Mouse (Mus musculus): ENCODE data around the gene Gm2a.
"Not testable (repeated sequence)": the region's sequence is repeated elsewhere in the genome, so short reads cannot be mapped to it uniquely, and the experiment has no call there.

The Gm2a gene

GRCm38 (mm10) chr11:55106636-55107035 lies 8.7 kb downstream of the Gm2a start:
- no peaks in the 10 kb centered on the region for H3K27me3 ChIP-seq (ENCODE audit: control insufficient read depth, insufficient read depth, low read length, poor library complexity, severe bottlenecking)
- peak; percentile 42 for DNase-seq (ENCODE audit: low read depth, low spot score)

GRCm38 (mm10) chr11:55109521-55110300 lies 11.8 kb downstream of the Gm2a start:
- H3K36me3 ChIP-seq (ENCODE audit: control insufficient read depth, insufficient read depth, low read length, poor library complexity, severe bottlenecking) = peaks cover 13% of the 10 kb centered on the region
- DNase-seq (ENCODE audit: low read depth, low spot score) = no peak
- H3K27me3 ChIP-seq (ENCODE audit: control insufficient read depth, insufficient read depth, low read length, poor library complexity, severe bottlenecking) = no peaks in the 10 kb centered on the region

More at GRCm38 (mm10) chr11:55106636-55107035, 8.7 kb downstream of the Gm2a start:
- peaks cover 17% of the 10 kb centered on the region for H3K36me3 ChIP-seq (ENCODE audit: control insufficient read depth, insufficient read depth, low read length, poor library complexity, severe bottlenecking)

- no peak for DNase-seq (ENCODE audit: low read depth, low spot score)
- Histone ChIP-seq H3K36me3 (ENCODE audit: control insufficient read depth, insufficient read depth, low read length, poor library complexity, severe bottlenecking) (peaks cover 8% of the 10 kb centered on the region), H3K27me3 (ENCODE audit: control insufficient read depth, insufficient read depth, low read length, poor library complexity, severe bottlenecking) (no peaks in the 10 kb centered on the region)
These were observed 12.8 kb downstream of the Gm2a start for GRCm38 (mm10) chr11:55110566-55111169.

- peak; percentile 87 for DNase-seq (ENCODE audit: low read depth, low spot score)
- H3K36me3 ChIP-seq (ENCODE audit: control insufficient read depth, insufficient read depth, low read length, poor library complexity, severe bottlenecking) = peaks cover 7% of the 10 kb centered on the region
- no peaks in the 10 kb centered on the region for H3K27me3 ChIP-seq (ENCODE audit: control insufficient read depth, insufficient read depth, low read length, poor library complexity, severe bottlenecking)
These were observed 15.4 kb downstream of the Gm2a start for GRCm38 (mm10) chr11:55113209-55113860.

DNA sequence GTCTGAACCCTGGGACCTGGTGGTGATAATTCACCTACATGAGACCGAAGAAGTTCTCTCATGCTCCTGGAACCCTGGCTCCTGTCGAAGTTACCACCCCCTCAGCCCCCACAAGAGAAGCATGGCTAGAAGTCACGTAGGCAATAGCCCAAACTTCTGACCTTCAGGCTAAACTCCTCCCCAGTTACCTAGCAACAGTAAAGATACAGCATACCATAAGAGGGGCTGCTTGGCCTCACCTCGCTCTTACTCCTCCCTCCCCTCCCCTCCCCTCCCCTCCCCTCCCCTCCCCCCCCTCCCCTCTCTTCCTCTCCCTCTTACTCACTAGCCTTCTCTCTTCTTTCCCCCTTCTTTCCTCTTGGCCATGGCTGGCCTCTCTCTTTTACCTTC lies 15.9 kb downstream of the Gm2a start:
- H3K27me3 ChIP-seq (ENCODE audit: control insufficient read depth, insufficient read depth, low read length, poor library complexity, severe bottlenecking); DNase-seq (ENCODE audit: low read depth, low spot score); H3K36me3 ChIP-seq (ENCODE audit: control insufficient read depth, insufficient read depth, low read length, poor library complexity, severe bottlenecking): not testable (repeated sequence)

- no peaks in the 10 kb centered on the region for H3K27me3 ChIP-seq (ENCODE audit: control insufficient read depth, insufficient read depth, low read length, poor library complexity, severe bottlenecking)
- DNase-seq (ENCODE audit: low read depth, low spot score) = no peak
- peaks cover 4% of the 10 kb centered on the region for H3K36me3 ChIP-seq (ENCODE audit: control insufficient read depth, insufficient read depth, low read length, poor library complexity, severe bottlenecking)
These were observed 16.4 kb downstream of the Gm2a start for GRCm38 (mm10) chr11:55114291-55114690.

GRCm38 (mm10) chr11:55116004-55116403 lies 18.1 kb downstream of the Gm2a start:
- DNase-seq (ENCODE audit: low read depth, low spot score) = peak; percentile 51
- Histone ChIP-seq H3K27me3 (ENCODE audit: control insufficient read depth, insufficient read depth, low read length, poor library complexity, severe bottlenecking) (no peaks in the 10 kb centered on the region), H3K36me3 (ENCODE audit: control insufficient read depth, insufficient read depth, low read length, poor library complexity, severe bottlenecking) (no peaks in the 10 kb centered on the region)

GRCm38 (mm10) chr11:55117031-55117430 lies 19.1 kb downstream of the Gm2a start:
- Histone ChIP-seq H3K27me3 (ENCODE audit: control insufficient read depth, insufficient read depth, low read length, poor library complexity, severe bottlenecking) (no peaks in the 10 kb centered on the region), H3K36me3 (ENCODE audit: control insufficient read depth, insufficient read depth, low read length, poor library complexity, severe bottlenecking) (no peaks in the 10 kb centered on the region)
- peak; percentile 41 for DNase-seq (ENCODE audit: low read depth, low spot score)

DNA sequence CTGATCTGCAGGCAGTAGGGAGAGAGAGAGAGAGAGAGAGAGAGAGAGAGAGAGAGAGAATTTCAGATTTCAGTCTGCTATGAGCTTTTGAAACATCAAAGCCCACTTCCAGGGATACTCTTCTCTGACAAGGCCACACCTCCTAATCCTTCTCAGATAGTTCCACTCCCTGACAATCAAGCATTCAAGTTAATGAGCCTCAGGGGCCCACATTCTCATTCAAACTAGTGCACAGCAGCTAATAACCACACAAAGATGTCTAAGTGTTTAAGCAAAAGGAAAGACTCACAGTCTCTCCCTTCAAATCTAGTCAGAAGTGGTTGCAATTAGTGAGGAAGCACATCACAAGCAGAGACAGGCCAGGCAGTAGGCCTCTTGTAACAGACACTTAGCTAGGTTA lies 22.4 kb downstream of the Gm2a start:
- Histone ChIP-seq H3K36me3 (ENCODE audit: control insufficient read depth, insufficient read depth, low read length, poor library complexity, severe bottlenecking) (no peaks in the 10 kb centered on the region), H3K27me3 (ENCODE audit: control insufficient read depth, insufficient read depth, low read length, poor library complexity, severe bottlenecking) (no peaks in the 10 kb centered on the region)
- no peak for DNase-seq (ENCODE audit: low read depth, low spot score)

DNA sequence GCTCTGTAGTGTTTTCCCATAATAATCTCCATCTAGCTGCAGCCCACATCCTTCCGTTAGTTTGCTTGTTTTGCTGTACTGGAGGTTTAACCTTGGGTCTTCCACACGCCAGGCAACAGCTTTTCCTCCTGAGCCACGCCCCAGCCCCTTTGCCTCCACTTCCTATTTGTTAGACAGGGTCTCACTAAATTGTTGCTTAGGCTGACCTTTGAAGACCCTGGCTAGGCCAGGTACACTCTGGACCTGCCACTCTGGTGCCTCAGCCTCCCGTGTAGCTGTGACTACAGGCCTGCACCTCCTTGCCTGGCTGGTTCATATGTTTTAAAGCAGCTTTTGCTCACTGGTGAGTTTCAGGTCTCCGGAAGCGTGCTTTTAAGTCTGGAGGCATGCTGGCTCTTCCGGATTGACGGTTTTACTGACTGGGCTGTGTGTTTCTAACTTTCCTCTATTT lies 22.9 kb downstream of the Gm2a start:
- Histone ChIP-seq H3K36me3 (ENCODE audit: control insufficient read depth, insufficient read depth, low read length, poor library complexity, severe bottlenecking) (no peaks in the 10 kb centered on the region), H3K27me3 (ENCODE audit: control insufficient read depth, insufficient read depth, low read length, poor library complexity, severe bottlenecking) (no peaks in the 10 kb centered on the region)
- peak; percentile 36 for DNase-seq (ENCODE audit: low read depth, low spot score)

DNA sequence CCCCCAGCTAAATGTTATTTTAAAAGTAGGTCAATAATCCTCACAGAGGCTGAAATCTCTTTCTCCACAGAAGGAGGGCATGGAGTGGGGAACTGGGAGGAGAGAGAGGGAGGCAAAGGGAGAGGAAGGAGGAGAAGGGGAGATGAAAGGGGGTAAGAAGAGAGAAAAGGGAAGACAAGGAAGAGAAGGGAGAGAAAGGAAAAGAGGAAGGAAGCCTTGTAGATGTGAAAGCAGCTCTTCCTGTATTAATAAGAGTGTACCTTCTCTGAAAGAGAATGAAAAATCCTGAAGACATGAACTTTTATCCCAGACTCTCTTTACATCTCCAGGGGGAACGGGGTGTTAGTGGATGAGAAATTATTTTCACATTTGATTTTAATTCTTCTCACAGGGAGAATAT lies 23.5 kb downstream of the Gm2a start:
- Histone ChIP-seq H3K36me3 (ENCODE audit: control insufficient read depth, insufficient read depth, low read length, poor library complexity, severe bottlenecking) (no peaks in the 10 kb centered on the region), H3K27me3 (ENCODE audit: control insufficient read depth, insufficient read depth, low read length, poor library complexity, severe bottlenecking) (no peaks in the 10 kb centered on the region)
- no peak for DNase-seq (ENCODE audit: low read depth, low spot score)

- no peaks in the 10 kb centered on the region for H3K27me3 ChIP-seq (ENCODE audit: control insufficient read depth, insufficient read depth, low read length, poor library complexity, severe bottlenecking)
- no peaks in the 10 kb centered on the region for H3K36me3 ChIP-seq (ENCODE audit: control insufficient read depth, insufficient read depth, low read length, poor library complexity, severe bottlenecking)
- DNase-seq (ENCODE audit: low read depth, low spot score) = no peak
These were observed 28.7 kb downstream of the Gm2a start for GRCm38 (mm10) chr11:55126663-55127062.

GRCm38 (mm10) chr11:55127937-55128336 lies 30.0 kb downstream of the Gm2a start:
- Histone ChIP-seq H3K27me3 (ENCODE audit: control insufficient read depth, insufficient read depth, low read length, poor library complexity, severe bottlenecking) (no peaks in the 10 kb centered on the region), H3K36me3 (ENCODE audit: control insufficient read depth, insufficient read depth, low read length, poor library complexity, severe bottlenecking) (no peaks in the 10 kb centered on the region)
- DNase-seq (ENCODE audit: low read depth, low spot score) = no peak

GRCm38 (mm10) chr11:55128411-55128810 lies 30.5 kb downstream of the Gm2a start:
- no peaks in the 10 kb centered on the region for H3K27me3 ChIP-seq (ENCODE audit: control insufficient read depth, insufficient read depth, low read length, poor library complexity, severe bottlenecking)
- DNase-seq (ENCODE audit: low read depth, low spot score) = no peak
- H3K36me3 ChIP-seq (ENCODE audit: control insufficient read depth, insufficient read depth, low read length, poor library complexity, severe bottlenecking) = no peaks in the 10 kb centered on the region

DNA sequence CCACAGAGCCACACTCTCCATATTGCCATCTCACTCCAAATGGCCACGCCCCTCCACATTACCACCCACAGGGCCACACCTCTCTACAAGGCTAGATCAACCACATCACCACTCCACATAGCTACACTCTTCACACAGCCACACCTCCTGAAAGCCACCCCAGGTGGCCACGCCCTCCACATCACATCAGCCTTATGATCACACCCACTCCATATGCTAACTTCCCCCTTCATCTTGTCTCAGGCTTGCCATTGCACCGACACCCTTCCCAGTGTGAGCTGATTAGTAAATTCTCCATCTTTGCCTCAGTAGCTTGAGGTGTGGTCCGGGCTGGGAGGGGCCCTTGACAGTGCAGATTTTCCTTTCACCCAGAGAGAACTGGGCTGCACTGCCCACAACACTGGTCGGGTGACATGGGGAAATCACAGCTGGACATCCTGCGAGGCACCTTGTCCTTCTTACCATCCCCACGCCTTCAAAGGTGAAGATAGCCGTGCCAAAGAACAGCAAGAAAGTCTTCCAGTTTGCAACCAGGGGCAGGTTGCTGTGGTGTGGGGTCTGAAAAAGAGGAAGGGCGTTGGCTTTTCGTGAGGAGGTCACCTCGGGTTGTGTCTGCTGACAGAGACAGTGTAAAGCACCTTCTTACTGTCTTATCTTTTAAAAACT lies 33.3 kb downstream of the Gm2a start:
- H3K36me3 ChIP-seq (ENCODE audit: control insufficient read depth, insufficient read depth, low read length, poor library complexity, severe bottlenecking) = no peaks in the 10 kb centered on the region
- peak; percentile 93 for DNase-seq (ENCODE audit: low read depth, low spot score)
- no peaks in the 10 kb centered on the region for H3K27me3 ChIP-seq (ENCODE audit: control insufficient read depth, insufficient read depth, low read length, poor library complexity, severe bottlenecking)
